Mouse (Mus musculus): ENCODE results near the gene Stmnd1. TPM values are rescaled to one million over a fixed set of nuclear protein-coding genes. Genes with fewer than 3 reads are reported as not detected.

Stmnd1 gene
- polyA plus RNA-seq, 1 experiment from 2014 or later, result 1.2 TPM

DNA sequence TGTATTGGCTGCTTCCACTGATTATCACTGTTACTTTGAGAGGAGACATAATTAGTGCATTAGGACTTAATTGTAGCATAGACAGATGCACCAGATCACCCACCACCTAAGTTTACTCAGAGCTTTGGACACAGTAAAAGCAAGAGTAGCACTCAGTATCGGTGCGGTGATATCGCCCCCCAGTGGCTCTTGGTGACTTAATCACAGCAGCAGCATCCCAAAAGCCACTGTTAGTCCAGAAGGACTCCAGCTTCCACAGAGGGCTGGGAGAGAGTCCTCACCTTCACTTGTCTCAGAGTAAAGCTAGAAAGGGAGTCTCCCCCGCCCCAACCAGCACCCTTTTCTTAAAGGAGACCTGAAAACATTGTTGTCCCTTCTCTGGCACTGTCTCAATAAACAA is 15.7 kb upstream of the Stmnd1 start:
- Histone ChIP-seq H3K36me3 (no peaks in the 10 kb centered on the region), H3K27ac (no peak overlapping the region), H3K4me1 (0 out of 2 replicates have a peak, but pooled peaks cover 2% of the 10 kb centered on the region), H3K9ac (no peak overlapping the region), H3K27me3 (no peaks in the 10 kb centered on the region), H3K4me2 (no peak overlapping the region), H3K9me3 (no peaks in the 10 kb centered on the region), H3K4me3 (no peak overlapping the region)
- WGBS, result 7% methylated on average over 4 of the region's 4 CpGs
- no peak for ATAC-seq (ENCODE audit: insufficient number of reproducible peaks, low FRiP score, low TSS enrichment, low read depth)

DNA sequence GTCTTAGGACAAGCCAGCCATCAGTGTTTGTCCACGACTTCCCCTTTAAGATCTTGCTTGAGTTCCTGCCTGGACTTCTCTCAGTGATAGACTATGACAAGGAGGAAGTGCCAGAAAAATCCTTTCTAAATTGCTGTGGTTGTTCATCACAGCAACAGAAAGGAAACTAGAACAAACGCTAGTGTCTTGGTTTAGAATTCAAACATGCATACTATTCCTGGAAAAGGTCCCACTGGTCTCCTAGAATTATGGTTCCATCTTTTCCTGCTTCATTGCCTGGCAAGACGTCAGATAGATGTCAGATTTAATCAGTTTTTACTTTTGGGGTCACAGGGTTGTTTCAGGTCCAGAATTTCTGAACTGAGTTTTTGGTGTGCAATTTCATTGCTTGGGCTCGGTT is 14.0 kb upstream of the Stmnd1 start:
- no peak overlapping the region for H3K4me2 ChIP-seq
- H3K4me3 ChIP-seq, result no peak overlapping the region
- H3K36me3 ChIP-seq, result no peaks in the 10 kb centered on the region
- H3K9ac ChIP-seq, result no peak overlapping the region
- ATAC-seq (ENCODE audit: insufficient number of reproducible peaks, low FRiP score, low TSS enrichment, low read depth), result no peak
- no peaks in the 10 kb centered on the region for H3K27me3 ChIP-seq
- H3K27ac ChIP-seq, result no peak overlapping the region
- 0 out of 2 replicates have a peak, but pooled peaks cover 2% of the 10 kb centered on the region for H3K4me1 ChIP-seq
- H3K9me3 ChIP-seq, result no peaks in the 10 kb centered on the region
- 65% methylated on average over 4 of the region's 4 CpGs for WGBS

DNA sequence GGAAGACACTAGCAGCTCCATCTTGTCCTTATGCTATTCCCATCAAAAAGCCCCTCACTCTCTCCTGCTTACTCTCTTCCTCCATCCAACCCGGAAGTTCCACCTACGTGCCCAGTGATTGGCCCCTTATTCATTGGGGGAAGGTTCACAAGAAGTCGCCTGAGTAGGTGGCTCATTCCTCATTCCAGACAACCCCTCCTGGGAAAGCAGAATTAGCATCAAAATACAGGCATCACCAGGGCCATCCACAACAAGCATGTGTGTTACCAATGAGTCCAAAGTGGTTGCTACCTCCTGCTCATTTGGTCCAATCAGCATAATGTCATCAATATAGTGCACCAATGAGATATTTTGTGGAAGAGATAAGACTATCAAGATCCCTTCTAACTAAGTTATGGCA is 12.3 kb upstream of the Stmnd1 start:
- ATAC-seq (ENCODE audit: insufficient number of reproducible peaks, low FRiP score, low TSS enrichment, low read depth), result no peak
- Histone ChIP-seq H3K36me3 (no peaks in the 10 kb centered on the region), H3K27ac (no peak overlapping the region), H3K4me3 (no peak overlapping the region), H3K9ac (no peak overlapping the region), H3K4me2 (no peak overlapping the region), H3K4me1 (0 out of 2 replicates have a peak, but pooled peaks cover 2% of the 10 kb centered on the region), H3K27me3 (no peaks in the 10 kb centered on the region), H3K9me3 (no peaks in the 10 kb centered on the region)
- 65% methylated on average over 3 of the region's 3 CpGs for WGBS

DNA sequence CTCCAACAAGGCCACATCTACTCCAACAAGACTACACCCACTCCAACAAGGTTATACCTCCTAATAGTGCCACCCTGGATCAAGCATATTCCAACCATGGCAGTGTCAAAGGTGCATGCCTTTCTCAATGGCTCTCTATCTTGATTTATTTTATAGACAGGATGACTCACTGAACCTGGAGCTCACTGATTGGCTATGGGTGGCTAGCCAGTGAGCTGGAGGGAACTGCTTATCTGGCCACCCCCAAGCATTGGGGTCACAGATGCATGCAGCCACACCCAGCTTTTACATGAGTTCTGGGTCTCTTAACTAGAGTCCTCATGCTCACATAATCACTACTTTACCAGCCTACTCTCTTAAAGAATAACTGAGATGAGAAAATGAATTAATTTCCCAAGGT is 5.7 kb upstream of the Stmnd1 start:
- H3K9me3 ChIP-seq, result no peaks in the 10 kb centered on the region
- no peak overlapping the region for H3K9ac ChIP-seq
- no peaks in the 10 kb centered on the region for H3K36me3 ChIP-seq
- peak overlapping the region; percentile 22; the same call in 1 of the 2 replicates for H3K27ac ChIP-seq
- H3K27me3 ChIP-seq, result no peaks in the 10 kb centered on the region
- H3K4me3 ChIP-seq, result no peak overlapping the region
- ATAC-seq (ENCODE audit: insufficient number of reproducible peaks, low FRiP score, low TSS enrichment, low read depth), result no peak
- no peak overlapping the region for H3K4me2 ChIP-seq
- H3K4me1 ChIP-seq, result peaks cover 18% of the 10 kb centered on the region

DNA sequence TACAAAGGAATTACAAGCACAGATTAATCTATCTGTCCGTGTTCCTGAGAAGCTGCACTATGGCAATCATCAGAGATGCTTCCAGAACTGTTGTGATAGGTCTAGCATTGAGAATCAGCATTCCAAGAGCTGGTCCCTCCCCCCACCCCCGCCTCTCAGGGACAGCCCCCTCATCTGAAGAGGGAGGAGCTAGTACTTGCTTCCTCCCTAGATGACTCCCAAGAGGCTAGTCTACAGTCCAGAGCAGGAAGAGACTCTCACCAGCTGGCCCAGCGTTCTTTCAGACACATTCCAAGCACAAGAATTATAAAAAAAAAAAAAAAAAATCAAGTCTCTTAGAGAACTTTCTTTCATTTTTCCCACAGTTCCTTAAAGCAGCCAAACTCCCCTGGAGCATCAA is 5.2 kb upstream of the Stmnd1 start:
- WGBS, result 33% methylated on average over 3 of the region's 3 CpGs
- no peak for ATAC-seq (ENCODE audit: insufficient number of reproducible peaks, low FRiP score, low TSS enrichment, low read depth)
- H3K27ac ChIP-seq, result peak overlapping the region; percentile 57

DNA sequence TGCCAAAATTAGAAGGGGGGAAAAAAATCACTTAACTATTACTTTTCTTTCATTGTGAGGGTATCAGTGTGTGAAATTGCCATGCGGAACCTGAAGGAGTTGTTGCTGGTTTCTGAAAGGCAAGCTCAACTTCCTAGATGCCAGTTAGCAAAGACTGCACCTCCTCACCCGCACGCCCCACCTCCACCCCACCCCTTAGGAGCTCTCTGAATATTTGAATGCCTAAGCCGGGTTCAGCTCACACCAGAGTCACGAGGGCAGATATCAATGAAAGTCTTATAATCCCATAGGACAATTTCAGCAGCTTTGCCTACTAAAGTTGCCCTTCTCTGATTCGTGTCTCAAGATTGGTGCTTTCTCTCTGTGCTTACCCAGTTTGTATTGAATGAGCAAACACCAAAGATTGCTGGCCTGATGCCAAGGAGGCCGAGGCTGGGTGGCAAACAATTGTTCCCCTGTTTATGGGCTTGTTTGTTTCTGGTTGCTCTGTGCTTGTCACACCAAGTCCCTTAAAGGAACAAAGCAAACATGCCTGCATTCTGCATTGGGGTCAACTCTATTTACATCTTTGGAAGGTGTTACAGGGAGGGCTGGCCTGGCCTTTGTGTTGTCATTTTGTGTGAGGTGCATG is 4.6 kb upstream of the Stmnd1 start:
- Histone ChIP-seq H3K9me3 (no peaks in the 10 kb centered on the region), H3K9ac (no peak overlapping the region), H3K36me3 (no peaks in the 10 kb centered on the region), H3K4me1 (peaks cover 27% of the 10 kb centered on the region), H3K27me3 (no peaks in the 10 kb centered on the region), H3K4me2 (no peak overlapping the region), H3K27ac (peak overlapping the region; percentile 57), H3K4me3 (no peak overlapping the region)
- no peak for ATAC-seq (ENCODE audit: insufficient number of reproducible peaks, low FRiP score, low TSS enrichment, low read depth)
- WGBS, result 41% methylated on average over 7 of the region's 7 CpGs

More for the DNA sequence above, 5.2 kb upstream of the Stmnd1 start:
- H3K4me1 ChIP-seq, result peaks cover 24% of the 10 kb centered on the region
- no peaks in the 10 kb centered on the region for H3K27me3 ChIP-seq
- H3K4me2 ChIP-seq, result no peak overlapping the region
- no peaks in the 10 kb centered on the region for H3K9me3 ChIP-seq
- H3K9ac ChIP-seq, result no peak overlapping the region
- no peaks in the 10 kb centered on the region for H3K36me3 ChIP-seq
- no peak overlapping the region for H3K4me3 ChIP-seq

DNA sequence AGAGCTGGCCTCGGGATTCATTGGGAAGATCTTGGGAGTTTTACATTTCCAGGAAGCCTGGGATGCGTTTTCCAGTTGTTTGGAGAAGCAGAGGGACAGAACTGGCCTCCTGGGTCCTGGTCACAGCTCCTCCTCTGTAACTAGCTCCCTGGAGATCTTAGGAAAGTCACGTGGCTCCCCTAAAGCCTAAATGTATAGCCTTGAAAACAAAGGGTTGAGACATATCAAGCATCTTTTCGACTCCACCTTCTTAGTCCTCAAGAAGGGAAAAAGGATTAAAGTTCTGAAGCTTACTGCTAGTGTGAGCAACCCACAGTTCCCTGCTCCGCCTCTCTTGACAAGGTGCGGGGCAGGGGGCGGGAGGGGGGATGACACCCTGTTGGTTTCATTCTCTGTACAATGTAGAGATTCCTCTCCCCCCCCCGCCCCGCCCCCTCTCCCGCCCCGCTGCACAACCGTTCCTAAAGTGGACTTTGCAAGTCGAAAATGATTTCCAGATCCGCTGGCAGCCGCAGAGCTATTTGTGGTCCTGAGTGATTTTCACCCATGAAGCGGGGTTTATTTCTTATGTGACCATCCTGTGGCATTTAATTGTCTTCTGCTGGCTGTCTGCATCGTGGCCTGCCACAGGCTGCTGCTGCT is 589 bp upstream of the Stmnd1 start:
- H3K4me2 ChIP-seq, result peak overlapping the region; percentile 32
- no peak overlapping the region for H3K4me3 ChIP-seq
- ATAC-seq (ENCODE audit: insufficient number of reproducible peaks, low FRiP score, low TSS enrichment, low read depth), result peak; percentile 56; the same call in 1 of the 2 replicates
- peak overlapping the region; percentile 81 for H3K27ac ChIP-seq
- peaks cover 27% of the 10 kb centered on the region for H3K4me1 ChIP-seq
- no peaks in the 10 kb centered on the region for H3K9me3 ChIP-seq
- no peaks in the 10 kb centered on the region for H3K36me3 ChIP-seq
- H3K27me3 ChIP-seq, result no peaks in the 10 kb centered on the region
- 10% methylated on average over 17 of the region's 17 CpGs for WGBS
- H3K9ac ChIP-seq, result no peak overlapping the region

DNA sequence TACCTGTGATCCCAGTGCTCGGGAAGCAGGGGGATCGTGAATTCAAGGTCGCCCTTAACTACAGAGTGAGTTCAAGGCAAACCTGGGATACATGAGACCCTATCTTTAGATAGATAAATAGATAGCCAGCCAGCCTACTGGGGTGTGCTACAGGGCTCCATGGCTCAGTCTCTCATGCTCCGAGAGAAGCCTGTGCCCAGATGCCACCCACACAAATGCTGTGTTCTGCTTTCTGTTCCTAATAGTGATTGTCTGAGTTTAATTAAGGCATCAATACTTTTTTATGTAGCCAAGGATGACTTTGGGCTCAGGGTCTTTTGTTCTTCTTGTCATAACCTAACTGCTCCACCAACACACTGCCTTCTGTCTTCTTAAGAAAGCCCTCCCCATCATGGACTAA is 2.2 kb downstream of the Stmnd1 start:
- 87% methylated on average over 4 of the region's 4 CpGs for WGBS
- Histone ChIP-seq H3K4me3 (no peak overlapping the region), H3K9ac (no peak overlapping the region), H3K27ac (no peak overlapping the region), H3K9me3 (no peaks in the 10 kb centered on the region), H3K4me2 (no peak overlapping the region), H3K4me1 (peaks cover 14% of the 10 kb centered on the region), H3K36me3 (no peaks in the 10 kb centered on the region), H3K27me3 (no peaks in the 10 kb centered on the region)
- ATAC-seq (ENCODE audit: insufficient number of reproducible peaks, low FRiP score, low TSS enrichment, low read depth), result no peak

DNA sequence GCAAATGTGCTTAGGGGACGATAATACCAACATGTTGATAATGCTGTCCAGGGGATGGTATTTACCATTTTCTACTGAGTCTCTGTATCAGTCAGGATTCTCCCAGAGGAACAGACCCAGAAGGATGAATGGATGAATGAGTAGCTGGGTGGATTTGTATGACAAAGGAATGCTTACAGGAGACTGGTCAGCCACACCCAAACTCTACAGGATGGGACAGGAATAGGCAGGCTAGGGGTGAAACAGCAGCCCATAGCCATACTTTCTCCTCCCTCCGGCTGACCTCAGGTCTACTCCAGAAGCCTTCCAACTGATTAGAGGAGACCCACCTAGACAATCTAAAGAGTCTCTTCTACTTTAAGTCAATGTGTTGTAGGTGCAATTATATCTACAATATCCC is 9.0 kb downstream of the Stmnd1 start:
- 91% methylated on average over 2 of the region's 2 CpGs for WGBS

DNA sequence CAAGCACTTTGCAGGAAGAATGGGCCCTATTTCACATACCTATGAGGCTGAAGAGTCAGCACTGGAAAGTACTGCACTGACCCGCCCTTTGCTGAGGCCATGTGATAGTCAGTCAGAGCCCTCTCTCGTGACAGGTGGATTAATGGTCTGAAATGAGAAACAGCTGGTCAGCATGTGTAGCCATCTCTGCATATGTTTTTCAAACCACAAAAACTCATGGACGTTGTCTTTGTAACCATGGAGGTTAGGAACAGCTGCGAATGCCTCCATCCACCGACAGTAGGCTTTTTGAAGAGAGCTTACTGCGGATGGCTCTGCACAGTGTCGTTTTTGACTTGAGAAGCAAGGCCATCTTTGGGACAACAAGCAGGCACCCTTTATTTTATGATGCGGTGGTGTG is 14.3 kb downstream of the Stmnd1 start:
- H3K4me1 ChIP-seq, result no peaks in the 10 kb centered on the region
- 50% methylated on average over 8 of the region's 8 CpGs for WGBS
- no peak overlapping the region for H3K4me3 ChIP-seq
- ATAC-seq (ENCODE audit: insufficient number of reproducible peaks, low FRiP score, low TSS enrichment, low read depth), result 0 out of 2 replicates have a peak, but pooled peaks have one; percentile 58
- H3K9ac ChIP-seq, result no peak overlapping the region
- H3K36me3 ChIP-seq, result no peaks in the 10 kb centered on the region
- no peak overlapping the region for H3K4me2 ChIP-seq
- no peaks in the 10 kb centered on the region for H3K27me3 ChIP-seq
- no peak overlapping the region for H3K27ac ChIP-seq
- H3K9me3 ChIP-seq, result no peaks in the 10 kb centered on the region

More for the DNA sequence above, 9.0 kb downstream of the Stmnd1 start:
- no peak overlapping the region for H3K27ac ChIP-seq
- no peaks in the 10 kb centered on the region for H3K36me3 ChIP-seq
- no peak overlapping the region for H3K4me2 ChIP-seq
- H3K9ac ChIP-seq, result no peak overlapping the region
- H3K27me3 ChIP-seq, result no peaks in the 10 kb centered on the region
- H3K9me3 ChIP-seq, result no peaks in the 10 kb centered on the region
- H3K4me1 ChIP-seq, result no peaks in the 10 kb centered on the region
- no peak overlapping the region for H3K4me3 ChIP-seq
- ATAC-seq (ENCODE audit: insufficient number of reproducible peaks, low FRiP score, low TSS enrichment, low read depth), result no peak

DNA sequence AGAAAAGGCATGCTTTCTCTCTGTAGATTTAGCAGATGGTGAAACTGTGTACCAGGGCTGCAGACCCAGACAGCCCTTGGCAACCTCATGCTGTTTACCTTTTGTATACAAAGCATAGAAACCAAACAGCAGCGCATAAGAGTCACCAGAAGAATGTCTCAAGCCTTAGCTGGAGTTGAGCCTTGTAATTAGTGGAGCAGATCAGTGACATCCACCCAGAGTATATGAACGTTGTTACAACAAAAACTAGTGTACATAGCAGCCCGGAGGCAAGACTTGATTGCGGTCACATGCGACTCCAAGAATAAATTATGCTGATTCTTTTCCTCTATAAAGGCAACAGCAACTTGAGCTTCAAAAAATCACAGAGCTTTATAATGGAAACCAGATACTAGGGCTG is 14.9 kb downstream of the Stmnd1 start:
- H3K27ac ChIP-seq, result no peak overlapping the region
- H3K4me2 ChIP-seq, result no peak overlapping the region
- 0 out of 2 replicates have a peak, but pooled peaks have one; percentile 35 for ATAC-seq (ENCODE audit: insufficient number of reproducible peaks, low FRiP score, low TSS enrichment, low read depth)
- no peaks in the 10 kb centered on the region for H3K27me3 ChIP-seq
- WGBS, result 52% methylated on average over 5 of the region's 5 CpGs
- no peak overlapping the region for H3K4me3 ChIP-seq
- H3K9ac ChIP-seq, result no peak overlapping the region
- no peaks in the 10 kb centered on the region for H3K4me1 ChIP-seq
- no peaks in the 10 kb centered on the region for H3K9me3 ChIP-seq
- H3K36me3 ChIP-seq, result no peaks in the 10 kb centered on the region

DNA sequence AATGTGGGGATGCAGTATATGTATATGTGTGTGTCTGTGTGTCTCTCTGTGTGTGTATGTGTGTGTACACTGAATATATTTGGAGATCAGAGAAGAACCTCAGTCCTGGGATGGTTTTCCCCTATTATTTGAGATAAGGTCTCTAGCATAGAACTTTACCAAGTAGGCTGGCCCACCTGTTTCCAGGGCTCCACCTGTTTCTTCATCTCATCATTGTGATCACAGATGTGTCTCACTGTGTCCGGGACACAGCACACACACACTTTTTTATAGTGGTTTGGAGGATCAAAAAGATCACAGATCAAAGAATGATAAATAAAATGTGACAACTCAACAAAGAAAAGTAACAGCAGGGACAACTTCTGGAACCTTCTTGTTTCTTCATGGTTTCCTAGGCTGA is 17.0 kb downstream of the Stmnd1 start:
- Histone ChIP-seq H3K4me2 (no peak overlapping the region), H3K4me1 (no peaks in the 10 kb centered on the region), H3K36me3 (no peaks in the 10 kb centered on the region), H3K27me3 (no peaks in the 10 kb centered on the region), H3K9me3 (no peaks in the 10 kb centered on the region), H3K4me3 (no peak overlapping the region), H3K9ac (no peak overlapping the region), H3K27ac (no peak overlapping the region)
- ATAC-seq (ENCODE audit: insufficient number of reproducible peaks, low FRiP score, low TSS enrichment, low read depth), result no peak
- WGBS, result 62% methylated on average over 1 of the region's 1 CpGs

Measured in limb, embryonic 15.5 days (tissue).